Mouse (Mus musculus): ENCODE measurements around the gene Smndc1.

Gene Smndc1

DNA sequence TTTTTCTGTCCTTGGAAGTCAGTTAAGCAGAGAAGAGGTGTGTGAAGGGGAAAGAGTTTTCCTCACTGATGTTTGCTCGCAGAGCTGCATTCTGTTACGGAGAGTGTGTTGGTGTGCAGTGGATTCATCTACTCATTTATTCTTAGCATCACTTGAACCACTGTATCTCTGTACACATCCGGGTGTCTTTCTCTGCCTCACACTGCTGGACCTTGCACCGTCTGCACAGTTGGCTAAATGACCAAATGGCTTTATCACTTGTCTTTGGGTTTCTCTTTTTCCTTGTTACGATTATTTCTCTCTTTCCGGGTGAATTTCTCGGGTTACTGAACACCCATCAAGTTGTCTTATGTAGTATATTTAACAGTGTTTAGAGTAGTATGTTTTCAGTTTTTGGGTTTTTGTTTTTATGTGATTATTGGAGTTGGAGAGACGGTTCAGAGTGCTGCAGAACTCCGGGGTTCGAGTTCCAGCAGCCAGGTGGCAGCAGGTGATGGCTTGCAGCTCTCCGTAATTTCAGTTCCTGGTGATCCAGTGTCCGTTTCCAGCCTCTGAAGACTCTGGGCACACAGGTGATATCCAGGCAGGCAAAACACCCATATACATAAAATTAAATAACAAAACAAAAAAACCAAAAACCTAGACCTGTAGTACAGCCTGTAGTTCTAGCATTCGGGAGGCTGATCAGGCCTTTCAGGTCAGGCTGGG lies 47.0 kb downstream of the Smndc1 start:
- DNase-seq (ENCODE audit: low spot score in 2 of 2) = no peak

DNA sequence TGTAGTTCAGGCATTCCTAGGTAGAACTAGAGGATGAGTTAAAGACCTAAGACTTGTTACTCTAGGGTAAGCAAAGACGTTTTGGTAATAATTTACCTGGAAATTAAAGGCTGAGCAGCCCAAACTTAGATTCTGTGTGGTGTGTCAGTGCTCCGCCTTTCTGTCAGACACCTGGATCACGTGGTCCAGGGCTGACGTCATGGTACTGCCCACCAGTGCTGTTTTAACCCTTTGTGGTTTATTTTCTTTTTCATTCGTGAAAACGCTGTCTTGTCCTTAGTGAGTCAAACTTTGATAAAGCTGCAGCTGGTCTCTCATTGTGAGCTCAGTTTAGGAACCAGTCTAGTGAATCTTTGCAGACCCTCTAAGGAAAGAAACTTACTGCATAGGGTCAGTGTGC lies 50.0 kb downstream of the Smndc1 start:
- no peak for DNase-seq (ENCODE audit: low spot score in 2 of 2)

GRCm38 (mm10) chr19:53335241-53335640 lies 55.1 kb downstream of the Smndc1 start:
- DNase-seq (ENCODE audit: low spot score in 2 of 2) = no peak

DNA sequence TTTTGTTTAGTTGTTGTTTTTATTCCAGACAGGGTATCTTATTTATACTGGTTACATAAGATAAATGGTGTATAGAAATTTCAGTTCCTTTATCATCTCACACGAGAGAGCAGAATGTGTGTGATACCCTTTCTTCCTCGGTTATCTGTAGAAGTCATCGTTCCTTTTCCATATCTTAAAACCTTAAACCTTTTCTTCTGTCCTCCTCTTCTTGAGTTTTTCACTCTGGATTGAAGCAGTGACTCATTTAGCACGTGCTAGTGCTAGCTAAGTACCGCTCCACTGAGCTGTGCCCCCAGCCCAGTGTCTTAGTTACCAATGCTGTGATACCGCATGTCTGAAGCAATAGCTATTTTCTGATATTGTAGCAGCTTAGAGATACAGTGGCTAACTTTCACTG lies 56.6 kb downstream of the Smndc1 start:
- no peak for DNase-seq (ENCODE audit: low spot score in 2 of 2)

- no peak for DNase-seq (ENCODE audit: low spot score in 2 of 2)
Measured at GRCm38 (mm10) chr19:53331882-53332500, 58.4 kb downstream of the Smndc1 start.

DNA sequence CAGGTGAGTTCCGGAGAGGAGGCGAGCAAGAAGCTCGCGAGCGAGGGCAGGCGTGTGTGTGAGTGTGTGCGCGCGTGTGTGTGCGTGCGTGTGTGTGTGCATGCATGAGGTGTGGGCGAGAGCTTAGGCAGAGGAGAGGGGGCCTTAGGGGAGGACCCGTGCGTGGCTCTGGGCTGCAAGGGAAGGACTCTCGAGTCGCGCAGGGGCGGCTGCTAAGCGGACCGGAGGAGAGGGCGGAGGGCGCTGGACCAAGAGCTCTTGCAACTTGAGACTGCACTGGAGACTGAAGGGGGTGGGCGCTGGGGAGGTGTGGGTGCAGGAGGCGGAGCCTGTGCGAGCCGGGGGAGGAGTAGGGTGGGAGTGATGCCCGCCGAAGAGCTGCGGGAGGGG lies 60.4 kb downstream of the Smndc1 start:
- DNase-seq (ENCODE audit: low spot score in 2 of 2) = peak; percentile 79 to 80
